Mouse (Mus musculus) A20 (cell line): Measurements from ENCODE around the gene Glrx5.
A peak's percentile ranks its signal among the peaks of the same experiment; 100 is the strongest.

Experiments used
- DNase-seq: peaks from one replicate; pipeline ENCODE4 v3.0.0-alpha.2; 2011; ENCODE audit warnings: low read depth, low spot score

Glrx5 gene

DNA sequence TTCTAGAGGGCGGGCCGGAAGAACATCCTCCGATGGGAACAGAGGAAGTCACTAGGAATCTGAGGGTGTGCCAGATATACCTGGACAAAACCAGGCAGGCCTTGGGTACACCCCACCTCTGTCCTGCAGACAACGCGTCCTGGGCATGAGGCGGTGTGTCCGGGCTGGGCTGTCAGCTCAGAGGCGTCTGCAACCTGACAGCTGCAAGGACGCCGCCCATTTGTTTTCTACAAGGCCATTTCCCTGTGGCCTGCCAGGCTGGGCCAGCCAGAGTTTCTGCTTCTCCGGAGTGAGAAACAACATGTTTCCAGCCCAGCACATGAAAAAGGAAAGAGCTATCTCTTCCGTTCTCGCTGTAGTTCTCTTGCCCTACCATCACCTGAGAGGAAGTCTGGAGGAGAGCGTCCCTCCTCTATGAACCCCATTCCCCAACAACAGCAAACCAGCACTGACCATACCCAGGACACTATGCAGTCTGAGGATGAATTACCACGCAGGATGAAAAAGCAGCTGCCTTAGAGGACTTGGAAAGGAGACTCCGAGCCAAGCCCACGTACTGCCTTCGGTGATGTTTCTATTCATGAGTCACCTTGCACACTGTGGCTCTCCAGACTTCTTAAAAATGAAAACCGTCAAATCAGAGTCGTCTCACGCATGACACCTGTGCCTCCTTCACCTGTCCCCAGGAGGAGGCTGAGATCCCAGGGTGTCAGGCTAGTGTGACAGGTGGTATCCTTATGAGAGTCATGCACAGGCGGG, 27.4 kb upstream of the Glrx5 start:
- no peak for DNase-seq

DNA sequence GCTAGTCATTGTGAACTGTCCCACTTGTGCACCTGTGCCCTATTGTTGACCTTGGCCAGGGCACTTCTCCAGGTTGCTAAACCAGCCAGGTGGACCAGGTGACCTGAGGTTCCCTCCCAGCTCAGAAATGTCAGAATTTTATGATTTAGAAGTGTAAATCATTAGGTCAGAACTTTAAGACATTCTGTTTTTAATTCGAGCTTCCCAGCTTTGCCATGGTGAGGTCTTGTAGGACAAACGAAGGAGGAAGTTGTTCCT, 26.8 kb upstream of the Glrx5 start:
- no peak for DNase-seq

DNA sequence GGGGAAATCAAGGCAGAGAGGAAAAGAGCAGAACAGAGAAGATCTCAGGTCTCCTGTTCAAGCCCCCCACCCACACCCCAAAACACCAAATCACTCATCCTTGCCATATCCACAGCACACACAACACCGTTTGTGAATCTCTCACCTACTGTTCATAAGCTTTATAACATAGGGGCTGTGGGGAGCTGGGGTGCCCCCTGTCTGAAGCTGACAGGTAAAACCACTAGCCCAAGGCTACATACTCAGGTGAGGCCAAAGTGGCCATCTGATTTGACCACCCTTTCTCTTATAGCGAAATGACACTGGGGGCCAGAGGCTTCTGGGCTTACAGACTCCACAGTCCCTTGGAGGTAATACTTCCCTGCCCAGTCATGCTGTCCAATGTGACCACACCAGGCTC, 24.3 kb upstream of the Glrx5 start:
- DNase-seq, result no peak

DNA sequence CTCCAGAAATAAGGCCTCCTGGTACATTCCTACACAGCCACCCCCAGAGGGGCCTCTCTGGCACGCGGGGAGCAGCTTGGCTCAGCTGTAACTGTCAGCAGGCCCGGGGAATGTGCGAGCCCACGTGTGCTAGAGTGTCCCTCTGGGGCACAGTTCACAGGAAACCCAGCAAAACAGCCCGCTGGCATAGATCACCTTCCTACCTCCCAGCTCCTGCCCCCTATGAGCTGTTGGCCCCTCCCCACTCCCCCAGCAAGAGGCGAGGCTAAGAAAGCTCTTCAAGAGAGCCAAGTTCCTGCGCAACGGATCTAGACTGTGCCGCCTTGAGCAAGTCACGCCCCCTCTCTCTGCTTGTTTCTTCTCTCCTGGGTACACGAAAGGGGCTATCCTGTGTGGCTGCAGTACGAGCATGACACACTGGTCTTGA, 23.7 kb upstream of the Glrx5 start:
- DNase-seq, result no peak

DNA sequence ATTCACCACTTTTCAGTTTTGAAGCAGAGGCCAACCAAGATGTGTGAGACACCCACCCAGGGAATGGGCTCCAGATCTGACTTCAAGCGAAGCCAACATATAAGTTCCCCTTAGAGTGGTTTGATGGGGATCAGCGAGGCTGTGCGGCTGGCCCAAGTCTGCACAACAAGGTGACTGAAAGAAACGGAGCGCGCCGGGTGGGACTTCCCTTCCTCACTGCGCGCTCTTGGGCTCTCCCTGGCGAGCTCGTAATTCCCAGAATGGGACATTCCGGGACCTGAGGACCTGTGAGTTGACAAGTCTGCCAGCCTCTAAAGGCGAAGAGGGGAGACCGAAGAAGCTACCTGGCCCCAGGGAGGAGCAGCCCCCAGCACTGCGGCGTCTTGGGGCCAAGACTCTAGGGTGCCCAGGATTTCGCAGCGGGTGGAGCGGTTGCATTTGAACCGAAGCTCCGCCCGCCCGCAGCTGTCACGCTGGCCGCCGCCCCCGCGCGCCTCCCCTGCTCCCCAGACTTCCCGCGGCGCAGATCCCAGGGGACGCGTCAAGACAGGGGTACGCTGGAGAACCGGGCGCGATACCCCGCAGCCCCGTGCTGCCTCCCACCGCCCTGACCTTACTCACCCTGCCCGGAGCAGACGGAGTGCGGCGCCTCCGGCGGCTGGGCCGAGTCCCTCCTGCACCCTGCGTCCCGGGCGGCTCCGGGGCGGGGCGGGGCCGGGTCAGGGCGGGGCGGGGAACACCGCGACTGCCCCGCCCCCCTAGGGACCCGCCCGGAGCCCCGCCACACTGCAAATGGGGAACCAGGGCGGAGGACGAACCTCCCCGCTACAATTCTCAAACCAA, 22.9 kb upstream of the Glrx5 start, which contains the start of gene Syne3:
Gene Syne3, minus strand, starts transcription at position 440 of the 843 bp plus-strand sequence.
- peak; percentile 91 for DNase-seq

DNA sequence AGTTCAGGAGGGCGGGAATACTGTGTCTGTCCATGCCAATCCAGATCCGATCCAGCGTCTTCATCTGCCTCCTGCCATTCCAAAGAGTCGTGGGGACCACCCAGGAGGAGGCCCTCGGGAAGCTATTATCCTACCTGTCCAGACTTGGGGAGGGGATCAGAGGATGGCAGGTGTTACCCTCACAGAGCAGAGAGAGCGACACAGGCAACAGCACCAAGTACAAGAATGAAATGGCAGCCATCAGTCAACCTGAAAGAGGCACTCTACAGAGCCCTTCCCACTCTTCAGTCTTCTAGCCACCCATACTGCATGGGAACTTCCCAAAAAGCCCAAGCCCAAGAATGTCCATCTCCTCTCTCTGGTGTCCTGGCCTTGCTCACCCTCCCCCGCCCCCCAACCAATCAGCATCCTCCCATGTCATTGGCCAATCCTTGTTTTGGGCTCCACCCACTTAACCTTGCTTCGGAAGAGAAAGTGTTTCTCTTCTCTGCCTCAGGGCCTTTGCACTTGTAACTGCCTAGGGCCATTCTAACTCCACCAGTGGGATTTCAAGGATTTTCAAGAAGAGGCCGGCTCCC, 22.2 kb upstream of the Glrx5 start:
- no peak for DNase-seq

DNA sequence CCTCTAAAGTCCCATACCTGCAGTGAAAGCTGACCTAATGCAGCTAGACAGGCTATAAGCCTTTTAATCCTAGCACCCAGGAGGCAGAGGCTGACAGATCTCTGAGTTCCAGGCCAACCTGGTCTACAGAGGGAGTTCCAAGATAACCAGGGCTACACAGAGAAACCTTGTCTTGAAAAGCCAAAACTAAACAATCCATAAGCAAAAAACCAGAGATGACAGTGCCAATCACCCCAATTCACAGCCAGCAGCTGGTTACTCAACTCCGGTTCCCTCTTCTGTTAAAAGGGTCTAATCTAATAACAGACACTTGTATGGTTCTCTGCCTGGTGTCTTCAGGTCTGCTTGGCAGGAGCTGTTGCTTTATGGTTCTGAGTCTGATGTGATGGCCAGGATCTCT, 20.9 kb upstream of the Glrx5 start:
- DNase-seq, result no peak

DNA sequence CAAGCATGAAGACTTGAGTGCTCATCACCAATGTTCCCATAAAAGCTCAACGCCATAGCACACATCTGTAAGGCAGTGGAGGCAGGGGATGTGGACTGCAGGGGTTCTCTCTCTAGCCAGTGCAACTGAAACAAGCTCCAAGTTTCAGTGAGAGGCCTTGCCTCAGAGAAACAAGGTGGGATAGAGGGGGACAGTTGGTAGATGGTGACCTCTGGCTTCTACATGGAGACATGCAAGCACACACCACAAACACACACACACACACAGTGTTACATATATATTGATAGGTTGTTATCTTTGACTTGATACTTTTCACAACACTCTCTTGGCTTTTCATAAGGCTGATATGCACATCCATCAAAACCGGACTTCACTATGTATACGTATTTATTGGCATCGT, 20.2 kb upstream of the Glrx5 start:
- DNase-seq, result no peak

DNA sequence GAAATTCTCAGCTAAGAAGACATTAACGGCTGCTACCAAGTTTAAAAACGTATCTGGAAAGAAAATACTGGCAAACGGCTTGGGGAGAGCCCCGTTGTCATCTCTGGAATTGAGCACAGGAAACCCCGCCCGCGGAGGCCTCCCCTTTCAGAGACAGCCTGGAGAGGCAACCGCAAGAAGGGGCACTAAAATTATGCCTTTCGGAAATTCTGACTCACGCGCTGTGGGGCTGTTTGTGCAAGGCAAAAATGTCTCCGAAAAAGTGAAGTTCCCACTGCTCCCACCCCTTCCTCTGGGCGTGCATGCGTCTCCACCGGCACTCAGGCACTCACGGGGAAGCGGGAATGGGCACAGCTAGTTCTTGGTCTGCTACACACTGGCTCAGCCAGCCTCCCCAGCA, 19.4 kb upstream of the Glrx5 start:
- DNase-seq, result peak; percentile 51

DNA sequence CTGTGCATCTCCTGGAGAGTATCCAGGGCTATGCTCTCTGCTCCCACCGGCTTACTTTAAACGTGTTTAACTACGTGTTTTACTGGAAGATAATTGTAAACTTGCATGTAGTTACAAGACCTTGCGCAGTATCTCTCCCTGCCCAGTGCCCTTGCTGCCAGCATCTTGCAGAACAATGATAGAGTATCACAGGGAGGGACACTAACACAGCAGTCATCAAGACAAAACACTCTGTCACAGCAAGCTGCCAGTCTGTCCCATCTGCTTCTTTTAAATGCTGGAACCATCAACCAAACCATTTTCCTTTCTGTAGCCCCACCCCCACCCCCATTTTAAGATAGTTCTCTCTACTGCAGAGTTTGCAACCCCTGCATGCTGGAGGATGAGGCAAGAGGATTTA, 16.3 kb upstream of the Glrx5 start:
- DNase-seq, result no peak

DNA sequence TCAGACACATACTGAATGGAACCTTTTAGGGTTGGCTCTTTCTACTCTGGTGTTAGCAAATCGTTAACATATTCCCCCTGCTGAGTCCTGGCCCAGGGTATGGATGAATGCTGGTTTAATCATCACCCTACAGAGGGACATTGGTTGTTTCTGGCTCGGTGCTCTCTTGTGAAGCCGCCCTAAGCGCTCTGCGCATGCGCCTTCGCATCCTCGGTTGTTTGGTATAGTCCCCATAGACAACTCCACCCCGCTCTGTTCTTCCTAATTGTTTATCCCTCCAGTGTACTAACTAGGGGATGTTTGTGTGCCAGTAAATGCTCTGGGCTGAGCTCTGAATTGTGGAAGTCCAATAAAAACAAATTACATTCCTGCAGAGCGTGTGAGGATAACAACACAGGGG, 15.8 kb upstream of the Glrx5 start:
- DNase-seq, result no peak

DNA sequence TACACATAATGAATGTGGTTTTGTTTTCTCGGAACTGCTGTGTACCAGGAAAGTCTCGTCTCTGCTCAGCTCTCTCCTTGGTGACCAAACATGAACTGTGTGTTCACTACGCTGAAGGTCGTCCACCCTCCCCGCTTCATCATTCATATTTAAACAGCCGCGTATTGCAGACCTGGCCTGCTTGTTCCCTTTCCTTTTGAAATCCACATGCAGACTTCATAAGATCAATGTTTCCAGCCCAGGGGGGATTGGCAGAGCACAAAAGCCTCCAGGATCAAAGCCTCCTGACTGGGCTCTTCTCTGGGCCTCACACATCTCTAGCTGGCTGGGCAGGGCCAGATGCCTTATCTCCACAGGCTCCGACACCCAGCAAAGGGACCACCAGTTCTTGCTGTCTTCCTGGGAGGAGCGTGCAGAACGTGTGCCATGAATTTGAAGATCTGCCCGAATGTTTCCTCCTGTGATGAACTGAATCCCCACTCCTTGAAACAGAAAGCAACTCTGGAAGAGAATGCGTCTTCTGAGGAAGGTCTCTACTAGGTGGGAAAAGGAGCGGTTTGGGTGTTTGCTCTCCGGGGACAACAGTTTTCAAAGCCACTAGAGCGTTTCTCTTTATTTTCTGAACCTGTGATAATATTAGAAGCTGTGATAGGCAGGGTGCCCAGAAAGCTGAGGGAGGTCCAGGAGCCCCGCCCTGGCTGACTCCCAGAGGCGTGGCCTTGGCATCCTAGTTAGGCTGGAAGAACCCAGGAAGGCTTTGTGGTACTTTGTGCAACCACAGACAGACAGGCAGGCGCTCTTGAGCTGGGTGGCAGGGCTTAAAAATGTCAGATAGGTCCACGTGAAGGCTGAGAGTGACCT, 12.9 kb upstream of the Glrx5 start:
- DNase-seq, result no peak

DNA sequence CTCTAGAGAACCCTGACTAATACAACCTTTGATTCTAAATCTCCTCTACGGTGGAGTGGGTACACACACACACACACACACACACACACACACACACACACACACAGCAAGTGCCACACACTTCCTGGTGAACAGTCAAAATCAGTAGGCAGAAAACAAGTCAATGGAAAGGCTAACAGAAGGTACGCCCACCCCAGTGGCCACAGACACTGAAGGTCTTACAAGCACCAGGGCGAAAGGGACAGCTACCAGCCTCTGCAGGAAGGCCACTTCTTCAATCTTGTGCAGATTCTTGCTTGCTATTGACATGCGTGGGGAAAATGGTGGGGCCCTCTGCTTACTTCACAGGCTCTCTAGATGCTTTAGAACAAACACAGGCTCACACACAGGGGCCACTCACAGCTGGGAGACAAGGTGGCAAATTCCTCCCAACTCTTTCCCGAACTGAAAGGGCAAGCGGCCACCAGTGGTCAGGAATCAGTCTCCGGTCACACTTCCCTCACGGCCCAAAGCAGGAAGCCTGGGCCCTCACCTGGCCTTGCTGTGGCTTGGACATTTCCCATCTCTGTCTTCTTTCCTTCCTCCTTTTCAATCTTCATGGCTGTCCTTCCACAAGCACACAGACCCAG, 10.9 kb upstream of the Glrx5 start:
- no peak for DNase-seq

DNA sequence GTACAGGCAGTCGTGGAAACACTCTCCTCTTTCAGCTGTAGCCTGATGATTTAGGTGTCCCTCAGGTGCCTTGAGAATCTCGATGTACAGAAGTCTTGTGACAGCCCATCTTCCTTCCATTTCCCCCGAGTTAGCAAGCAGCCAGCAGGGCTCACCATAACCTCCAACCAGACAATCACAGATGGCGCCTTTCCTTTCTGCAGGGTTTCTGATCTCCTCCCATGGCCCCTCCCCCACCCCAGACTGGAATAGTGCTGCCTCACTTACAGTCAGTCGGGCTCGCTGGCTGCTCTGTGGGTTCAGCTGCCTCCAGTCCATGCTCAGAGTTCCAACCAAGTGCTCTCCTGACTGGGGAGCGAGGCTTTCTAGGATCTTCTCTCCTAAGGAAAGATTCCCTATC, 10.3 kb upstream of the Glrx5 start:
- DNase-seq, result no peak

DNA sequence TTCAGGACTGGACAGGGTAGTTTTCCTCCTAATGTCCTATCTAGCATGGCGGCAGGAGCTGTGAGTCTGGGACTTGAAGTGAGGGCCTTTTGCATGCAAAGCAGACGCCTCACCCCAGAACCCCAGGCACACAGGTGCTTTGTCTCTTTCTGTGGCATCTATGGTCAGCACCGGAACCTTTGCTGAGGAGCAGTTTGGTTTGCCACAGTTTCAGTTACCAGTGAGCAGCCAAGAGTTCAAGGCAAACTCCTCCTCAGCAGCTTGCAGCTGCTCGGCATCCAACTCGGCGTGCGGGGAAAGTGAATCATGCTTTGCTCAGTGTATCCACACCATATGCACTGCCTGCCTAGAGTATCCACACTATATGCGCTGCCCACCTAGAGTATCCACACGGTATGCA, 9.7 kb upstream of the Glrx5 start:
- no peak for DNase-seq

DNA sequence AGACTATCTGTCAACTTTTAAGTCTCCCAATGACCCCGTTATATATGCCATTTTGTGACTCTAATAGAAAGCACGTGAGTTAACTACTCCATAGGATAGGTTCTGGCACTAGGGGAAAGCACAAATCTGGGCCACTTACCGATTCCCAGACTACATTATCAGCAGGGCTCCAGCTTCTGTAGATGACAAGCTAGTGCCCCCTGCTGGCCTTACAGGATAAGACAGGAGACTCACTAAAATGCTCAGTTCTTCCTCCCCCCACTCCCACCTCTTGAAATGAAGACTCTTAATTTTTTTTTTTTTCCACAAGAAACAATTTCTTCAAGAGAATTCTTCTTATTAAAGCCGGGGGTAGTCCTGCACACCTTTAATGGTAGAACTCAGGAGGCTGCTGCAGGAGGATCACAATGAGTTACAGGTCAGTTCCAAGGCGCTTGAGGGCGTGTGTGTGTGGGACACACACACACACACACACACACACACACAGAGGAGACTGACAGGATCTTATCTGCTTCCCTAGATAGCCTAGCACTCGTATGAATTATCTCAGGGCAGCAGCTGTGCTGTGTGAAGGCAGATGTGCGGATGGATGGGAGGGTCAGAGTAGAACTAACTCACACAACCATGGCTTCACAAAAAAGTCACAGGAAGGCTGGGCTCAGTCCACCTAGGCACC, 7.1 kb upstream of the Glrx5 start:
- peak; percentile 64 for DNase-seq

DNA sequence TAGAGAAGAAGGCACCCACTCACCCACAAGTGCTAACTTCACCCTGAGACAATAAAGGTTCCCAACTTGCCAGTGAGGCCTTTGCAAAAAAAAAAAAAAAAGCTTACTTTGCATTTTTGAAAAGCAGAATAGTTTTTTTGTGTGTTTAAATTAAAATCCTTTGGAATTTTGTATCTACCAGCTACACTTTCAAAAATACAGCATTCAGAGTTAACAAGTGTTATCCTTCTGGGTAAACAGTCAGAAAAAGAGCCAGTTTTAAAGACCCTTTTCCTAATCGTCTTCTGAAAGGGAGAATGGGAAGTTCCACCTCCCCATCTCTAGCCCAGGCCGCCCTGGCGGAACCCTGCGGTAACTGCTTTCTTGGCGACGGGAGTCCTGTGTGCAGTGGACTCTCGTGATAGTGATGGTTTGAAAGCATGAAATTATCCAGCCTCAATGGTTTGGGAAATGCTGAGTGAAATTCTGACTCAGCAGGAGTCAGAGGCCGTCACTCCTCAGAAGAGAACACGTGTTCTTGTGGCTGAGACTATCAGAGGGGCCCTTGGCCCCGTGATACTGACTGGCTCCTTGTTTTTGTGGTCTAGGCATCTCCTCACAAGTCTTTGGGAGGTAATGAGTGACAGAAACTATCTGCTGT, 6.4 kb upstream of the Glrx5 start:
- no peak for DNase-seq

DNA sequence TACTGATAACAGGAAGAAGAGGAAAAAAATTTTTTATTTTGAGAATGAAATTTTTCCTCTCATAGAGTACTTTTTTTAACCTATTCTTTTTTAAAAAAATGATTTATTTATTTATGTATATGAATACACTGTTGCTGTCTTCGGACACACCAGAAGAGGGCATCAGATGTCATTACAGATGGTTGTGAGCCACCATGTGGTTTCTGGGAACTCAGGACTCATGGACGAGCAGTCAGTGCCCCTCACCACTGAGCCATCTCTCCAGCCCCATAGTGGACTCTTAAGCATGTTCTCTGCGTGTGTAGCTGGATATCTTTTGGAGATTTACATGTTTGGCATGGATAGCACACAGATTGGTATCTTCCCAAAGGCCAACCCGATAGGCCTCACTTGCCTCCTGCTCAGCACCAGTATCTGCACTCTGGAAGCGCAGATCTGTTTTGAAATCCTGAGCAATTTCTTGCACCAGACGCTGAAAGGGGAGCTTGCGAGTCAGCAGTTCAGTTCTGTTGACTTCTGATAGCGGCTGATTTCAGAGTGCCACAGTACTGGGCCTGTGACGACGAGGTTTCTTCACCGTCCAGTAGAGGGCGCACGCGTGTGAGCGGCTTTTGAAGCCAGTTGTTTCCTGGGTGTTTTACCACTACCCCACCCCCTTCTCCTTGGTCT, 5.0 kb upstream of the Glrx5 start:
- DNase-seq, result peak; percentile 91

DNA sequence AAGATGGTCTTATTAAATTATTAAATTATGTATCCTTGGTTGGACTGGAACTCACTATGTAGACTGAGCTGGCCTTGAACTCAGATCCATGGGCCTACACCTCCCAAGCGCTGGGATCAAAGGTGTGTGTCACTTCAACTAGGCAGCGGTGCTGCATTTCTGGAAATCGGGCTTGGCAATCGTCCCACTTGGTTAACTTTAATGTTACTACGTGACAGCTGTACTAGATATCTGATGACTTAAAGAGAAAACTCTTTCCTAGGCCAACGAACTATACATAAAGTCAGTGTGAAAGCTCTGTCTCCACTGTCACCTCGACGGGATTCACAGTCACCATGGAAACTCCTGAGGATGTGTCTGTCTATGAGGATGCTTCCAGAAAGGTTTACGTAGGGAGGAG, 2.6 kb upstream of the Glrx5 start:
- no peak for DNase-seq
